Mouse (Mus musculus) stomach, postnatal 0 days (tissue): Measurements from ENCODE around the gene Cdk5rap2.

Source experiments
- CTCF ChIP-seq: IDR thresholded peaks from 2 replicates; pipeline ENCODE4 v1.5.1; 2016; ENCODE audit warnings: antibody characterized with exemption, low read depth, mild to moderate bottlenecking, moderate library complexity
- EP300 ChIP-seq: optimal IDR thresholded peaks from 2 replicates; pipeline ENCODE3; 2016; ENCODE audit warnings: antibody characterized with exemption

- TF ChIP-seq CTCF (no peak), EP300 (no peak)
These were observed 41.9 kb upstream of the Cdk5rap2 start for GRCm38 (mm10) chr4:70452161-70452560.
